Mouse (Mus musculus): ENCODE results near the gene Itga9. TPM values are rescaled to one million over a fixed set of nuclear protein-coding genes. Genes with fewer than 3 reads are reported as not detected.

Gene Itga9
- polyA plus RNA-seq (2015; fragmentation: Nextera tagmentation; extraction: Ambion mirVana), result 7.4 and 12.0 TPM in 2 replicates

DNA sequence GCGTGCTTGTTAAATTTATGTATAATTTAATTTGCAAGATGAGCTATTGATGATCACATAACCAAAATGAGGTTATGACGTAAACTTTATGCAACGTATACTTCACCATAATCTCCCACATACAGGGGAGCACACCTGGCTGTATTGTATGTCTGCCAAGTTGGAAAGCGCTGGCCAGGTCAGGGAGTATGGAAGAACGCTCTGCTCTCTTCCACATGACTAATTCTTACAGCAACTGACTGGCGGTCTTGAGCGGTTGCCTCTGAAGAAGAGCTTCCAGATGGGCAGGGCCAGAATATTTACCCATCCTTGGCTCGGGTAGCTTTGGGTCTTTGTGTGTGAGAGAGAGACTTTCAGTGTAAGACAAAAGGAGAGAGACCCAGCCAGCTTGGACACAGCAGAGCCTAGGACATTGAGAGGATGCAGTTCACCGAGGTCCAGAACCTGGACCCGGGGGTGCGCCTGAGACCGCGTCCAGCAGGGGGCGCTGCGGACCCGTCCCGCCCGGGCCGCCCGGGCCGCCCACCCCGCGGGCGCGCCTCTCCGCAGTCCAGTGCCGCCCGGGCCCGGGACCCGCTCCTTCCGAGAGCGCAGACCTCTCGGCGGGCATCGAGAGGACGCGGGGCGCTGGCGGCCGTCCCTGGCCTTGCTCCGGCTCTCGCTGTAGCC is at the start of gene Itga9:
Gene Itga9, plus strand, starts transcription at position 543 of the 669 bp plus-strand sequence.
- peak within 1 kb of the TSS; percentile 68 for H3K27ac ChIP-seq
- no peaks in the 10 kb centered on the region for H3K9me3 ChIP-seq
- H3K9ac ChIP-seq, result peak within 1 kb of the TSS; percentile 94
- H3K4me2 ChIP-seq, result peak within 1 kb of the TSS; percentile 79
- 0 out of 2 replicates have a peak, but pooled peaks cover 5% of the 10 kb centered on the region for H3K27me3 ChIP-seq
- no peaks in the 10 kb centered on the region for H3K36me3 ChIP-seq
- 8% methylated on average over 41 of the region's 42 CpGs for WGBS
- ATAC-seq (ENCODE audit: insufficient number of reproducible peaks, insufficient read depth, low FRiP score, low TSS enrichment, low read depth), result peak; percentile 73
- H3K4me3 ChIP-seq, result peak within 1 kb of the TSS; percentile 80
- H3K4me1 ChIP-seq, result peaks cover 43% of the 10 kb centered on the region

DNA sequence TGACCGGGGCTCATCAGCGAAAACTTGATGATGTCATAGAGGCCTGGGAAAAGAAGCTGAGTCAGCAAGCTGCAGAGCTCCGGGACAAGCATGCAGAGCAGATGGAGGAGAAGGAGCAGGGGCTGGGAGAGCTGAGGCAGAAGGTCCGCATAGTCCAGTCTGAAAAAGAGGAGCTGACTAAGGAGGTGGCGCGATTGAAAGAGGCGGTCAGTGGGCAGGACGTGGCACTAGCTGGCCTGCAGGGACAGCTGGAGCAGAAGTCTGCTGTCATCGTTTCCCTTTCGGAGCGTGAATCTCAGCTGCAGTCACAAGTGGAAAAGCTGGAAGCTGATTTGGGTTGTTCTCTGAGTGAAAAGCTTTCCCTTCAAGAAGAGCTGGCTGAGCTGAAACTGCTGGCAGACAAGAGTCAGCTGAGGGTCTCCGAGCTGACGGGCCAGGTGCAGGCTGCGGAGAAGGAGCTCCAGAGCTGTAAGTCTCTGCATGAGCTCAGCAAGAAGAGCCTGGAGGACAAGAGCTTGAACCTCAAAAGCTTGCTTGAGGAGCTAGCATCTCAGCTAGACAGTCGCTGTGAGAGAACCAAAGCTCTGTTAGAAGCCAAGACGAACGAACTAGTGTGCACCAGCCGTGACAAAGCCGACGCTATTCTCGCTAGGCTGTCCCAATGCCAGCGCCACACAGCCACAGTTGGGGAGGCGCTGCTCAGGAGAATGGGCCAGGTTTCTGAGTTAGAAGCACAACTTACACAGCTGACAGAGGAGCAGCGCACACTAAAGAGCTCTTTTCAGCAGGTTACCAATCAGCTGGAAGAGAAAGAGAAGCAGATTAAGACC is 49.3 kb upstream of the Itga9 start:
- 88% methylated on average over 24 of the region's 24 CpGs for WGBS
- ATAC-seq (ENCODE audit: insufficient number of reproducible peaks, insufficient read depth, low FRiP score, low TSS enrichment, low read depth), result no peak

DNA sequence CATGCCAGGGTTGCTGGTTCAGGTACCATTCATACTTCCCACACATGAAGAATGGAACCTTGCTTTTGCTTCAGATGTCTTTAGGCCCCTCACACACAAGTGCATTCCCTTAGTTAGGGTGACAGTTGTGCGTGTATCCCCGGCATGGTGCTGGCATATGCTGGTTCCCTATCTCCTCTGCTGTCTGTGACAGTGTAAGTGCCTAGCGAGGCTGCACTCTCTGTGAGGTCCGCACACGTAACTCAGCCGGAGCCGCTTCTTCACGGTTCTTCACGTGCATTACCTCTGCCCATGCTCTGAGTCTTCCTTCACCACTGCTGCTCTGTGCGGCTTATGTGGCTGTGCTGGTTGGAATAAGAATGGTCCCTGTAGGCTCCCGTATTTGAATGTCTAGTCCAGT is 43.1 kb upstream of the Itga9 start:
- Histone ChIP-seq H3K36me3 (peaks cover 94% of the 10 kb centered on the region), H3K27me3 (no peaks in the 10 kb centered on the region)
- WGBS, result 94% methylated on average over 11 of the region's 11 CpGs

More for the DNA sequence above, 49.3 kb upstream of the Itga9 start:
- Histone ChIP-seq H3K27ac (no peak overlapping the region), H3K27me3 (no peaks in the 10 kb centered on the region), H3K36me3 (peaks cover 82% of the 10 kb centered on the region), H3K4me2 (no peak overlapping the region), H3K9ac (no peak overlapping the region), H3K9me3 (no peaks in the 10 kb centered on the region), H3K4me3 (no peak overlapping the region), H3K4me1 (no peaks in the 10 kb centered on the region)

DNA sequence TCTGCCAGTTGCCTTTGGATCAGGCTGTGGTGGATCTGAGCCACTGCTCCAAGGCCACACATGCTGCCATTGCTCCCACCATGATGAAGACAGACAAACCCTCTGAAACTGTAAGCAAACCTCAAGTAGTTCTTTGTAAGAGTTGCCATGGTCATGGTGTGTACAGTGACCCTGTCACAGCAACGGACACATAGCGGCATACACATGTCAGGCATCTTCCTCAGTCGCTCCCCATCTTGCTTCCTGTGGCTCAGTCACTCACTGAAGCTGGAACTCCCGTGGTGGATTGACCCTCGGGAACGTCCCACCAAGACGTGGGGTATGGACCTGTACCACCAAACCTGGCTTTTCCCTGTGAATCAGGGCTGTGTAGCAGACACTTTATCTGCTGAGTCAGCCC is 42.6 kb upstream of the Itga9 start:
- no peak for ATAC-seq (ENCODE audit: insufficient number of reproducible peaks, insufficient read depth, low FRiP score, low TSS enrichment, low read depth)
- no peak overlapping the region for H3K27ac ChIP-seq
- no peak overlapping the region for H3K4me3 ChIP-seq
- peaks cover 90% of the 10 kb centered on the region for H3K36me3 ChIP-seq
- no peaks in the 10 kb centered on the region for H3K9me3 ChIP-seq
- 91% methylated on average over 7 of the region's 7 CpGs for WGBS
- no peaks in the 10 kb centered on the region for H3K27me3 ChIP-seq
- H3K4me2 ChIP-seq, result no peak overlapping the region
- H3K4me1 ChIP-seq, result peaks cover 9% of the 10 kb centered on the region
- no peak overlapping the region for H3K9ac ChIP-seq

More for the DNA sequence above, 43.1 kb upstream of the Itga9 start:
- Histone ChIP-seq H3K4me3 (no peak overlapping the region), H3K9ac (no peak overlapping the region), H3K27ac (no peak overlapping the region), H3K9me3 (no peaks in the 10 kb centered on the region), H3K4me2 (no peak overlapping the region), H3K4me1 (peaks cover 9% of the 10 kb centered on the region)
- ATAC-seq (ENCODE audit: insufficient number of reproducible peaks, insufficient read depth, low FRiP score, low TSS enrichment, low read depth), result no peak

DNA sequence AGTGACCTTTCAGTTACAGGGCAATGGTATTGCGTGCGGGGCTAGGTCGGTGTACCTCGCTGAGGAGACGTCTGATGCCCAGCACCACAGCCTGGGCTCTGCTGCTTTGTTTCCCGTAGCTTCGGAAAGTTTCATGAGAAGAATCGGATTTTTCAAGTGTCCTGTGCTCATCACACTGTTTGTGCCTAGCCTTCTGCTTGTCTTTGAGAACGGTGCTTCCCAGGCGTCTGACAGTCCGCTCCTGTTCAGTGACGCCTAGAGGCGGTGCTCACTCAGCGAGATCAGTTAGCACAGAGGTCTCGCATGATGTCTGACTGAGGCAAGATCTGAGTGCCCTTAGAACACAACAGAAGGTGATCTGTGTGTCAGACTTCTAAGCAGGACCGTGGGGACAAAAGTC is 41.8 kb upstream of the Itga9 start:
- no peak for ATAC-seq (ENCODE audit: insufficient number of reproducible peaks, insufficient read depth, low FRiP score, low TSS enrichment, low read depth)
- 81% methylated on average over 16 of the region's 16 CpGs for WGBS
- Histone ChIP-seq H3K4me3 (no peak overlapping the region), H3K27ac (no peak overlapping the region), H3K9ac (no peak overlapping the region), H3K9me3 (no peaks in the 10 kb centered on the region), H3K27me3 (no peaks in the 10 kb centered on the region), H3K36me3 (peaks cover 90% of the 10 kb centered on the region), H3K4me2 (no peak overlapping the region), H3K4me1 (peaks cover 9% of the 10 kb centered on the region)

DNA sequence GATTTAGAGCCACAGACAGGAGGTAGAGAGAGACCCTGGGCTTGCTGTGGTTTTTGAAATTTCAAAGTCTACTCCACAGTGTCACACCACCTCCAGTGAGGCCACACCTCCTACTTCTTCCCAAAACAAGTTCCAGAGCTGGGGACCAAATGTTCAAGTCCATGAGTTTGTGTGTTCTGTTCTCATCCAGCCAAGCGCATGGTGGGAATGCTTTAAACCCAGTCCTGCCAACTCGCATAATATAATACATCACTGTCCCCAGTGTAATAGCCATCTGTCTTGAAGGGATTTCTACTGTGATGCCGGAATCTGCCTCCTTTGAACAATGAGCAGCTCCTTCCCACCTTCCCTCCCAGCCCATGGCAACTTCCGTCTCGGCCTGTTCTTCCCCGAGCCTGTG is 37.2 kb upstream of the Itga9 start:
- Histone ChIP-seq H3K4me1 (peaks cover 9% of the 10 kb centered on the region), H3K27me3 (no peaks in the 10 kb centered on the region), H3K27ac (no peak overlapping the region), H3K9me3 (no peaks in the 10 kb centered on the region), H3K36me3 (peaks cover 85% of the 10 kb centered on the region), H3K4me3 (no peak overlapping the region), H3K4me2 (no peak overlapping the region), H3K9ac (no peak overlapping the region)
- WGBS, result 80% methylated on average over 6 of the region's 6 CpGs
- ATAC-seq (ENCODE audit: insufficient number of reproducible peaks, insufficient read depth, low FRiP score, low TSS enrichment, low read depth), result no peak

DNA sequence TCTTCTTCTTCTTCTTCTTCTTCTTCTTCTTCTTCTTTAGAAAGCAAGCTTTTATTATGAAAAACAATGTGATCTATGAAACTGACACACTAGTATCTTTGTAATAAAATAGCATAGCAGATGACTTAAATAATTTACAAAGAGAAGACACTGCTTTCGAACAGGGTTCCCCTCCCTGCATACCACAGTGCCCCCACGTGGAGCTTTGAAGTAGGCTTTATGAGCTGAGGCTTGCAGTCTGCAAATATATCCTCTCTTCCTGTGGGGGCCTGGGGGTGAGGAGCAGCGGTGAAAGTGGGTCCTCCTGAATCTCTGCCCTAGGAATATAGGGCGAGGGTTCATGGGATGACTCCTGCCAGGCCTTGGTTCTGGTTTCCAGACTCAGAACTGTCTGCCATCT is 35.6 kb upstream of the Itga9 start:
- 0 out of 2 replicates have a peak, but pooled peaks cover 2% of the 10 kb centered on the region for H3K4me1 ChIP-seq
- H3K4me3 ChIP-seq, result no peak overlapping the region
- H3K9ac ChIP-seq, result no peak overlapping the region
- H3K4me2 ChIP-seq, result no peak overlapping the region
- no peak overlapping the region for H3K27ac ChIP-seq
- H3K9me3 ChIP-seq, result no peaks in the 10 kb centered on the region
- 58% methylated on average over 4 of the region's 4 CpGs for WGBS
- no peak for ATAC-seq (ENCODE audit: insufficient number of reproducible peaks, insufficient read depth, low FRiP score, low TSS enrichment, low read depth)
- H3K27me3 ChIP-seq, result no peaks in the 10 kb centered on the region
- H3K36me3 ChIP-seq, result peaks cover 81% of the 10 kb centered on the region

DNA sequence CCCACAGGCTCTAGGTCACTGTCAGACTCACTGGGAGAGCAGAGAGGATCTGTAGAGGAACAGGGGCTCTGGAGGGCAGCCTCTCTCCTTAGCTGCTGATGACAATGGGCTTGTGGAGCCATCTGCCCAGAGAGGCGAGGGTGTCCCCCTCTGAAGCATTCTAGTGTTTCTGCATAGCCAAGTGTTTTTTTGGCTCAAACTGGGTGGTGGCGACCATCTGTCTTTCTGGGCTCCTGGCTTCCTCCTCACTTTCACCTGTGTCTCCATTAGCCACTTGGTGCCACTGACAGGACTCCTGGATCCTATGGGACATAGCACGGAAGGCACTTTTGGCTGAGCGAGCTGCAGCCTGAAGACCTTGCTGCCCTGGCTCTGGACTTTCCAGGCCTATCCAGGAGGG is 34.8 kb upstream of the Itga9 start:
- Histone ChIP-seq H3K4me2 (no peak overlapping the region), H3K27me3 (no peaks in the 10 kb centered on the region), H3K9me3 (no peaks in the 10 kb centered on the region), H3K9ac (no peak overlapping the region), H3K36me3 (peaks cover 76% of the 10 kb centered on the region), H3K4me3 (no peak overlapping the region), H3K4me1 (no peaks in the 10 kb centered on the region), H3K27ac (no peak overlapping the region)
- ATAC-seq (ENCODE audit: insufficient number of reproducible peaks, insufficient read depth, low FRiP score, low TSS enrichment, low read depth), result no peak
- 92% methylated on average over 4 of the region's 4 CpGs for WGBS

DNA sequence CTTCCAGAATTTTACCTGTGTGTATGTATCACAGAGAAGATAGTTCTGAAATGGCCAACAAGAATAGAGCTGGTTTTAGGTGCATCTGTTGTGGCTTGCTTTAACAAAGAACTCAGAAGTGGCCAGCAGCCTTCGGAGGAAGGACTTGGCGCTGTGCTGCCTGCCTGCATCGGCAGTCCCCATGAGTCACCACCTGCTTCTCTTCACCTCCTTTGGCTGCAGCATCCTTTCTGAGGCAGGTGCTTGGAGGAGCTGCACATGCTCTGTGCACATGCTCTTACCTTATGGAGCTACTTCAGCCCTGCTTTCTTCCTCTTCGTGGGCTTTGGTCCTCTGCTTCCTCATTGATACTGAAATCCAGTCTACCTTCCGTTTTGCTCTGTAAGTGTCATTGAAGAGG is 31.6 kb upstream of the Itga9 start:
- H3K4me1 ChIP-seq, result no peaks in the 10 kb centered on the region
- H3K9me3 ChIP-seq, result no peaks in the 10 kb centered on the region
- H3K36me3 ChIP-seq, result peaks cover 73% of the 10 kb centered on the region
- H3K9ac ChIP-seq, result no peak overlapping the region
- H3K4me3 ChIP-seq, result no peak overlapping the region
- no peaks in the 10 kb centered on the region for H3K27me3 ChIP-seq
- ATAC-seq (ENCODE audit: insufficient number of reproducible peaks, insufficient read depth, low FRiP score, low TSS enrichment, low read depth), result no peak
- no peak overlapping the region for H3K4me2 ChIP-seq
- no peak overlapping the region for H3K27ac ChIP-seq
- 94% methylated on average over 5 of the region's 5 CpGs for WGBS

DNA sequence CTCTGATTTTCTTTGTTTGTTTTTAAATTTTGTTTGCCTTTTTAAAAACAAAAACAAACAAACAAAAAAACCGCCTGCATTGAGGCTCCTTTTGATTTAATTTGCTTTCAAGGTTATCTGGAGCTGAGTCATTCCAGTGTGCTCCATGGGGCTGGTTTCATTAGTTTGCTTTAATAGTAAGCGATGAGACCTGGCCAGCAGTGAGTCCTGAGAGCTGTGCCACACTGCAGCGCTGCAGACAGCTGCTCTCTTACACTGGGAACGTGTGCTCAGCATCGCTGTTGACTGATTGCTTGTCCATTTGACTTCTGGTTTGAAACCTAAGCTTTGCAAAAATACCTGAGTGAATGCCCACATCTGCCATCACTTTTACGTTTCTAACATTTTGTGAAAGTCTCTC is 26.1 kb upstream of the Itga9 start:
- Histone ChIP-seq H3K9ac (no peak overlapping the region), H3K4me2 (no peak overlapping the region), H3K36me3 (peaks cover 56% of the 10 kb centered on the region), H3K27ac (no peak overlapping the region), H3K4me1 (no peaks in the 10 kb centered on the region), H3K4me3 (no peak overlapping the region), H3K27me3 (no peaks in the 10 kb centered on the region), H3K9me3 (no peaks in the 10 kb centered on the region)
- no peak for ATAC-seq (ENCODE audit: insufficient number of reproducible peaks, insufficient read depth, low FRiP score, low TSS enrichment, low read depth)
- WGBS, result 75% methylated on average over 6 of the region's 6 CpGs

DNA sequence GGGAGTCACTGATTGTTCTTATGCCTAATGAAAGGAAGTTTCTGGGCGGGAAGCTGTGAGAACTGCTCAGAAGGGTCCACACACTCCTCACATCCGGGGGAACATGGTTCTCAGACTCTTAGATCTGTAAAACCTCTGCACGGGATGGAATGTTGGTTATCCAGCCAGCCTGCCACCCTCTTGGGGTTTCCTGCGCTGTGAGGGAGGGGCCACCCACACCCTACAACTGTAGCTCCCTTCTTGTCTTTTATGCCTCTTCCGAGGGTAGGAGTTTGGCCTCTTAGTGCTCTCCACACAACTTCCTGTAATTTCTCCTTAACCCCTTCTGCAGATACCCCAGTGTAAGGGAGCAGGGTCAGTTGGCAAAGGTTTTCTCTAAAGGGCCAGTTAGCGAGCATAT is 23.7 kb upstream of the Itga9 start:
- H3K4me1 ChIP-seq, result no peaks in the 10 kb centered on the region
- 63% methylated on average over 6 of the region's 6 CpGs for WGBS
- H3K36me3 ChIP-seq, result peaks cover 44% of the 10 kb centered on the region
- no peak overlapping the region for H3K4me3 ChIP-seq
- no peaks in the 10 kb centered on the region for H3K27me3 ChIP-seq
- ATAC-seq (ENCODE audit: insufficient number of reproducible peaks, insufficient read depth, low FRiP score, low TSS enrichment, low read depth), result no peak
- no peak overlapping the region for H3K9ac ChIP-seq
- H3K27ac ChIP-seq, result no peak overlapping the region
- H3K9me3 ChIP-seq, result no peaks in the 10 kb centered on the region
- H3K4me2 ChIP-seq, result no peak overlapping the region

DNA sequence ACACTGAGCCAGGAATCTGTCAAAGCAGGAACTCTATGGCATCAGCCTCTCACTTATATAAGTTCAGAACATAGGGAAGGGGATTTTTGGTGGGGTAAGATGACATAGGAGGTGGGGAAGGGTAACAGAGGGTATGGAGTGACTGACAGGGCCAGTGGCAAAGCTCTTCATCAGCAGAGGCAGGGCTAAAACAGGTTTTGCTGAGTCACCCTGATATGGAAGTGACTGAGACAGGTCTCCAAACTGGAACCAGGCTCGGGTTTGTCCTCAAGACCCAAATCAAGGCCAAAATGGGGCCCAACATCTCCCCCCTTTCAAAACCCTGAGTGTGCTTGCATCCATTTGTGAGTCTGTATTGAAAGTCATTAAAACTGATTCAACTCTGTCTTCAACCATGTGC is 21.7 kb upstream of the Itga9 start:
- Histone ChIP-seq H3K4me3 (no peak overlapping the region), H3K9ac (no peak overlapping the region), H3K4me2 (no peak overlapping the region), H3K27ac (no peak overlapping the region), H3K4me1 (peaks cover 6% of the 10 kb centered on the region), H3K27me3 (no peaks in the 10 kb centered on the region), H3K9me3 (no peaks in the 10 kb centered on the region), H3K36me3 (peaks cover 30% of the 10 kb centered on the region)
- no peak for ATAC-seq (ENCODE audit: insufficient number of reproducible peaks, insufficient read depth, low FRiP score, low TSS enrichment, low read depth)
- WGBS, result 72% methylated on average over 1 of the region's 1 CpGs

All from embryonic facial prominence, embryonic 13.5 days (tissue).